Mouse (Mus musculus) hindbrain, embryonic 16.5 days (tissue): ENCODE results near the gene Tor4a. TPM values are rescaled to one million over a fixed set of nuclear protein-coding genes. Genes with fewer than 3 reads are reported as not detected.

ENCODE experiments used
- ATAC-seq: fragments of 200-750 bp; cut with Nextera tagmentation; 2 replicates; pipeline ENCODE4 v1.8.0; 2017; ENCODE audit warnings: moderate TSS enrichment, moderate library complexity
- H3K27ac ChIP-seq: fragments of 300-500 bp; sonication (generic); 2 replicates; pipeline ENCODE4 v1.5.1; 2014; ENCODE audit warnings: low read depth, mild to moderate bottlenecking, control low read depth, low read length, moderate library complexity
- H3K27me3 ChIP-seq: fragments of 300-500 bp; sonication (generic); replicated peaks from 2 replicates; pipeline ENCODE4 v1.6.1; 2014; ENCODE audit warnings: low read length; ENCODE audit not compliant: control insufficient read depth, insufficient read depth
- H3K36me3 ChIP-seq: fragments of 300-500 bp; sonication (generic); 2 replicates; pipeline ENCODE4 v1.6.1; 2014; ENCODE audit warnings: mild to moderate bottlenecking, low read length, moderate library complexity, mixed read lengths; ENCODE audit not compliant: control insufficient read depth, insufficient read depth
- H3K4me1 ChIP-seq: fragments of 300-500 bp; sonication (generic); 2 replicates; pipeline ENCODE4 v1.6.1; 2014; ENCODE audit warnings: low read depth, low read length; ENCODE audit not compliant: control insufficient read depth, insufficient read depth
- H3K4me2 ChIP-seq: fragments of 300-500 bp; sonication (generic); 2 replicates; pipeline ENCODE4 v1.6.1; 2014; ENCODE audit warnings: mild to moderate bottlenecking, low read length, control low read depth, moderate library complexity
- H3K4me3 ChIP-seq: fragments of 300-500 bp; sonication (generic); 2 replicates; pipeline ENCODE4 v1.5.1; 2014; ENCODE audit warnings: mild to moderate bottlenecking, low read length, control low read depth, moderate library complexity
- H3K9ac ChIP-seq: fragments of 300-500 bp; sonication (generic); 2 replicates; pipeline ENCODE4 v1.6.1; 2014; ENCODE audit warnings: low read depth, mild to moderate bottlenecking, control low read depth, low read length, moderate library complexity
- H3K9me3 ChIP-seq: fragments of 300-500 bp; sonication (generic); 2 replicates; pipeline ENCODE4 v1.6.1; 2014; ENCODE audit warnings: mild to moderate bottlenecking, low read length, moderate library complexity; ENCODE audit not compliant: control insufficient read depth
- WGBS: fragments of 180-500 bp; shearing (Covaris S2); extraction: QIAGEN DNeasy Blood & Tissue Kit; methylation state at CpG from one replicate; pipeline ENCODE4 v1.1.7; 2014; 5-methylcytosine and 5-hydroxymethylcytosine counted together
- polyA plus RNA-seq: library from polyadenylated mRNA; unstranded; fragments of >200 nt; fragmentation: Nextera tagmentation; extraction: Ambion mirVana; gene quantifications from 2 replicates; pipeline ENCODE4 v1.2.1, GENCODE M21; 2015

Gene Tor4a
- polyA plus RNA-seq, 1 experiment from 2014 or later, result 2.1 TPM

GRCm38 (mm10) chr2:25185625-25186574 lies 10.8 kb downstream of the Tor4a start:
- Histone ChIP-seq H3K36me3 (no peaks in the 10 kb centered on the region), H3K4me2 (peak overlapping the region; percentile 83), H3K27ac (peak overlapping the region; percentile 83), H3K4me1 (peaks cover 17% of the 10 kb centered on the region), H3K4me3 (peak overlapping the region; percentile 47), H3K9ac (peak overlapping the region; percentile 71), H3K27me3 (no peaks in the 10 kb centered on the region), H3K9me3 (no peaks in the 10 kb centered on the region)
- WGBS, result under 1% methylated on average over 54 of the region's 64 CpGs
- peak; percentile 73 for ATAC-seq

DNA sequence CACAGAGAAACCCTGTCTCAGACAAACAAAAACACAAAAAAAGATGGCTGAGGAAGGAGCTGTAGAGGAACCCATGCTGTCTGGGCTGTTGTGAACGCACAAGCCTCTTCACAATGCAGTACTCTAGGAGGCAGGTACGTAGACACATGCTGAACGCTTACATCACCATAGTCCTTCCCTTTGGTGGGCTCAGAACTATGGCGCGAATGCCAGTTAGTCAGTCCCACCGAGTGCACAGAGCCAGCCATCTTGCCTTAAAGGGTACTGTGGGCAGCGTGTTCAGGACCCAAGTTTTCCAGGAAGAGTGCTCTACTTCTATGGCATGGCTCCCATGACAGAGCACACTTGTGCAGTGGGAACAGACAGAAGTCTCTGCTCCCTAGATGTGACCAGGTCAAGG lies 12.2 kb downstream of the Tor4a start:
- Histone ChIP-seq H3K27me3 (no peaks in the 10 kb centered on the region), H3K36me3 (no peaks in the 10 kb centered on the region), H3K4me1 (peaks cover 22% of the 10 kb centered on the region), H3K9me3 (no peaks in the 10 kb centered on the region), H3K4me3 (no peak overlapping the region), H3K4me2 (no peak overlapping the region), H3K9ac (no peak overlapping the region), H3K27ac (no peak overlapping the region)
- ATAC-seq, result no peak
- 77% methylated on average over 7 of the region's 7 CpGs for WGBS

DNA sequence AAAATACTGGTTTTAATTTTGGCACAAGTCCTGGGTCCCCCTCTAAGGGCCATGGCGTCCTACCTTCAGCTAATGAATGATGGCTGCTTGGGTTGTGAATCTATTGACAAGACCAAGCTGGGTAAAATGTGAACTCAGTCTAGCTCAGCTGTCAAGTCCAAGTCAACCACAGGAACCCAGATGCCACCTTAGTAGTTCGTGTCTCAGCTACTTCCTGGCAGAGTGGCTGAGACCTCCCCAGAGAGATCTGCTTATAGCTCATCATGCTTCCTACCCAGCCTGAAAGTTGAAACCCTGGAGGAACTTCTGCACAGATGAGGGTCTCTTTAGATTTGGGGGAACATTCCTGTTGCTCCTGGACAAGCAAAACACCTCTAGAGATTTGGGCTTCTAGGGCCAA lies 13.3 kb downstream of the Tor4a start:
- H3K27ac ChIP-seq, result no peak overlapping the region
- H3K4me2 ChIP-seq, result peak overlapping the region; percentile 83
- H3K4me1 ChIP-seq, result peaks cover 22% of the 10 kb centered on the region
- no peak for ATAC-seq
- WGBS, result 31% methylated on average over 2 of the region's 2 CpGs
- peak overlapping the region; percentile 75 for H3K4me3 ChIP-seq
- H3K9ac ChIP-seq, result no peak overlapping the region
- no peaks in the 10 kb centered on the region for H3K27me3 ChIP-seq
- H3K9me3 ChIP-seq, result no peaks in the 10 kb centered on the region
- no peaks in the 10 kb centered on the region for H3K36me3 ChIP-seq

GRCm38 (mm10) chr2:25182664-25183063 lies 14.0 kb downstream of the Tor4a start:
- no peak overlapping the region for H3K9ac ChIP-seq
- H3K27me3 ChIP-seq, result no peaks in the 10 kb centered on the region
- H3K4me2 ChIP-seq, result peak overlapping the region; percentile 83
- H3K4me1 ChIP-seq, result peaks cover 27% of the 10 kb centered on the region
- peak overlapping the region; percentile 75 for H3K4me3 ChIP-seq
- no peak for ATAC-seq
- no peak overlapping the region for H3K27ac ChIP-seq
- H3K36me3 ChIP-seq, result no peaks in the 10 kb centered on the region
- WGBS, result 13% methylated on average over 6 of the region's 6 CpGs
- no peaks in the 10 kb centered on the region for H3K9me3 ChIP-seq

GRCm38 (mm10) chr2:25181891-25182397 lies 14.7 kb downstream of the Tor4a start:
- peak overlapping the region; percentile 83 for H3K4me2 ChIP-seq
- H3K4me1 ChIP-seq, result peaks cover 32% of the 10 kb centered on the region
- 0% methylated on average over 17 of the region's 17 CpGs for WGBS
- H3K27me3 ChIP-seq, result no peaks in the 10 kb centered on the region
- no peaks in the 10 kb centered on the region for H3K36me3 ChIP-seq
- H3K9me3 ChIP-seq, result no peaks in the 10 kb centered on the region
- peak overlapping the region; percentile 73 for H3K9ac ChIP-seq
- H3K4me3 ChIP-seq, result peak overlapping the region; percentile 75
- peak overlapping the region; percentile 84 for H3K27ac ChIP-seq
- no peak for ATAC-seq

GRCm38 (mm10) chr2:25180973-25181890 lies 15.5 kb downstream of the Tor4a start:
- WGBS, result under 1% methylated on average over 88 of the region's 100 CpGs
- H3K27ac ChIP-seq, result peak overlapping the region; percentile 84
- H3K36me3 ChIP-seq, result no peaks in the 10 kb centered on the region
- peak overlapping the region; percentile 75 for H3K4me3 ChIP-seq
- H3K9ac ChIP-seq, result peak overlapping the region; percentile 73
- H3K4me1 ChIP-seq, result peaks cover 37% of the 10 kb centered on the region
- ATAC-seq, result no peak; the same call in 1 of the 2 replicates
- peak overlapping the region; percentile 83 for H3K4me2 ChIP-seq
- no peaks in the 10 kb centered on the region for H3K27me3 ChIP-seq
- no peaks in the 10 kb centered on the region for H3K9me3 ChIP-seq

DNA sequence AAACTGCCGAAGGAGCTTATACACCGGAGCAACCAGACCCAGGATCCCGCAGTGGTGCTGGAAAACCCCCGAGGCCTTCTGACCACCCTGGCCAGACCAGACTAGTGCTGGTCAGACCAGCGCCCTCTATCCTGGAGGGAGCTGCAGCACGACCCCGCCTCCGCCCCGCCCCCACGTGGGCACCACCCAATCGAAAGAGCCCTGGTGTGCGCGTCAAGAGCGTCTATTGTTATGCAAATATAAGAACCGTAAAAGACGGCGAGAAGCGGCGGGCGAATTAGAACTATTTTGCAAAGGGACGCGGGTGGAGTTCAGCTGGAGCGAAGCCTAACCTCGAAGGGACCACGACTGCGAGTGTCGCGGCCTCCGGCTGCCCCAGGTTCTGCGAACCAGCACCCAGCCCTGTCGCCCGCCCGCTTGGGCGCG lies 16.2 kb downstream of the Tor4a start, which contains the start of gene Nrarp:
Gene Nrarp (plus strand): TSS at position 281 of the 426 bp plus-strand sequence.
- Histone ChIP-seq H3K9me3 (no peaks in the 10 kb centered on the region), H3K4me2 (peak within 1 kb of the TSS; percentile 83), H3K4me3 (peak within 1 kb of the TSS; percentile 75), H3K36me3 (no peaks in the 10 kb centered on the region), H3K9ac (peak within 1 kb of the TSS; percentile 73), H3K27me3 (no peaks in the 10 kb centered on the region), H3K4me1 (peaks cover 30% of the 10 kb centered on the region), H3K27ac (peak within 1 kb of the TSS; percentile 84)
- ATAC-seq, result peak; percentile 91
- under 1% methylated on average over 34 of the region's 35 CpGs for WGBS

GRCm38 (mm10) chr2:25179566-25180217 lies 17.0 kb downstream of the Tor4a start:
- no peaks in the 10 kb centered on the region for H3K27me3 ChIP-seq
- 23% methylated on average over 15 of the region's 15 CpGs for WGBS
- peak overlapping the region; percentile 71 for H3K27ac ChIP-seq
- peak overlapping the region; percentile 83 for H3K4me2 ChIP-seq
- peak overlapping the region; percentile 75 for H3K4me3 ChIP-seq
- peaks cover 26% of the 10 kb centered on the region for H3K4me1 ChIP-seq
- ATAC-seq, result no peak
- no peaks in the 10 kb centered on the region for H3K9me3 ChIP-seq
- no peaks in the 10 kb centered on the region for H3K36me3 ChIP-seq
- peak overlapping the region; percentile 56 for H3K9ac ChIP-seq
